Mouse (Mus musculus) embryonic fibroblast, embryonic 13.5 days (primary cell): Measurements from ENCODE around the gene Selenoo. TPM values are rescaled to one million over a fixed set of nuclear protein-coding genes. Genes with fewer than 3 reads are reported as not detected.

Source experiments
- H3K27ac ChIP-seq: 2 replicates; pipeline ENCODE4 v1.5.1; 2012; ENCODE audit warnings: low read length, control low read depth, inconsistent platforms; ENCODE audit not compliant: insufficient read depth
- H3K4me1 ChIP-seq: 2 replicates; pipeline ENCODE4 v1.6.1; 2011; ENCODE audit warnings: low read length; ENCODE audit not compliant: control insufficient read depth, insufficient read depth
- H3K4me3 ChIP-seq: 2 replicates; pipeline ENCODE4 v1.5.1; 2011; ENCODE audit warnings: mild to moderate bottlenecking, control low read depth, low read length; ENCODE audit not compliant: insufficient read depth
- CTCF ChIP-seq: IDR thresholded peaks from 2 replicates; pipeline ENCODE4 v1.5.1; 2011; ENCODE audit warnings: mild to moderate bottlenecking, control low read depth, low read length, moderate library complexity, borderline replicate concordance; ENCODE audit not compliant: insufficient read depth
- POLR2A ChIP-seq: IDR thresholded peaks from 2 replicates; pipeline ENCODE4 v1.6.1; 2011; ENCODE audit warnings: low read depth, mild to moderate bottlenecking, control low read depth, low read length, moderate library complexity
- polyA plus RNA-seq: library from polyadenylated mRNA; stranded (reverse); fragments of >200 nt; gene quantifications from 2 replicates; pipeline ENCODE4 v1.2.4, GENCODE M21; 2011; ENCODE audit warnings: low read depth; ENCODE audit not compliant: missing spikeins, insufficient read length

Gene Selenoo
- 14.5 and 17.6 TPM in 2 replicates for polyA plus RNA-seq

GRCm38 (mm10) chr15:89088607-89089247 lies at the start of gene Selenoo:
Gene Selenoo, plus strand, starts transcription at chr15:89089084.
- no peaks in the 10 kb centered on the region for H3K4me1 ChIP-seq
- H3K27ac ChIP-seq, result peak within 1 kb of the TSS; percentile 68
- peak within 1 kb of the TSS; percentile 60 for H3K4me3 ChIP-seq
- TF ChIP-seq CTCF (no peak), POLR2A (peak; percentile 87)

GRCm38 (mm10) chr15:89044381-89044780 lies 44.5 kb upstream of the Selenoo start:
- H3K27ac ChIP-seq, result no peak overlapping the region
- TF ChIP-seq CTCF, result no peak
- TF ChIP-seq POLR2A, result no peak

GRCm38 (mm10) chr15:89046356-89046755 lies 42.5 kb upstream of the Selenoo start:
- Histone ChIP-seq H3K27ac (no peak overlapping the region), H3K4me1 (no peaks in the 10 kb centered on the region), H3K4me3 (no peak overlapping the region)
- no peak for TF ChIP-seq CTCF
- TF ChIP-seq POLR2A, result no peak

More at GRCm38 (mm10) chr15:89044381-89044780, 44.5 kb upstream of the Selenoo start:
- H3K4me1 ChIP-seq, result no peaks in the 10 kb centered on the region
- no peak overlapping the region for H3K4me3 ChIP-seq

DNA sequence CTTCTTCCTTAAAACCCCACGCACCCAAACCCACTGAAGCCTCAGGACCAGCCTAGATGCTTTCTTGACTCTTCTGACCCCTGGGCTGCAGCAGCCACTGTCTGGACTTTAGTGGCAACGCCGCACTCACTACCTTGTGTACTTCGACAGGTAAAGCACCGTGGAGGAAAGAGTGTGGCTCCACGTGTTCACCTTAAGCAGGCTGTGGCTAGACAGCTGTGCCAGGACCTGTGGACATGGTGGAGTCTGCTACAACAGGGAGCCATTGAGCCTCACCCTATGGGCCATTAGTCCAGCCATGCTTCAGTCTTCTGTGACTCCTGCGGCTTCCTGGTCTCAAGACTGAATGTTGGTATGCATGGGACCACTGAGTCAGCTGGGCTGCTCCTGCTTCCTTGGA lies 34.2 kb upstream of the Selenoo start:
- Histone ChIP-seq H3K4me1 (no peaks in the 10 kb centered on the region), H3K27ac (no peak overlapping the region), H3K4me3 (no peak overlapping the region)
- no peak for TF ChIP-seq CTCF

- H3K4me1 ChIP-seq, result no peaks in the 10 kb centered on the region
- H3K27ac ChIP-seq, result no peak overlapping the region
- no peak overlapping the region for H3K4me3 ChIP-seq
- no peak for TF ChIP-seq CTCF
- TF ChIP-seq POLR2A, result no peak
These were observed 30.1 kb upstream of the Selenoo start for GRCm38 (mm10) chr15:89058736-89059135.

DNA sequence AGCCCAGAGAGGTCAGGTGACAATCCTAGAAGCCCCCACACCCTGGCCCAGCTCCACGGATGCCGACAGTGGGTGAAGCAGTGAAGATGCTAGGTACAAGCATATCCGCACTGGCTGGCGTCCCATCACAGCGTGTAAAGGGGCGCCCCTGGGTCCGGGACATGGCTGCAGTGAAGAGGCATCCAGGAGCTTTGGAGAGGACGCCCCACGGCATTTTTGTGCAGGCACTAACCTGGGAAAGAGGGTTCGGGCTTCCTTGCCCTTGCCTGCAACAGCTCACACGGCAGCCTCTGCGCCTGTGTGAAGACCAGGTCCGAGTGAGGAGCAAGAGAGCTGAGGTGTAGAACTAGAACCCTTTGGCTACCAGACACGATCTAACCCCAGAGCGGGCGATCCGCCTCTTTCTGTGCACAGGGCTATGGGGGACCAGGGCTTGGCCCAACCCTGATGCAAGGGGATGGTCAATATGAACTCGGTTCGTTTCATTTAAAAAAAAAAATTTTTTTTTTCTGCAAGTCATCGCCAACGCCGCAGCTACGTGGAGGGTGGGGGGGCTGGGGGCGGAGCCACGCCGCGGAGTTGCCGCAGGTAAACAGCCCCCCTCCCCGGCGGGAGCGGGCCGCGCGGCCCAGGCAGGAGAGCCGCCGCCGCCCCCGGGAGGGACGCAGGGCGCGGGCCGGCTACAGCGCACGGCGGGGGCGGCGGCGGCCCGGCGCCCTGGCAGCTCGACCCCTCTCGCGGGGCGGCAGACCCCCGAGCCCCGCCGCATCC lies 29.5 kb upstream of the Selenoo start, which contains the start of gene Panx2:
Gene Panx2 (plus strand): TSS at position 574 of the 771 bp plus-strand sequence.
- Histone ChIP-seq H3K4me1 (no peaks in the 10 kb centered on the region), H3K4me3 (peak within 1 kb of the TSS; percentile 8), H3K27ac (no peak within 1 kb of the TSS)
- TF ChIP-seq POLR2A (no peak), CTCF (no peak)

GRCm38 (mm10) chr15:89060032-89060681 lies 28.7 kb upstream of the Selenoo start:
- Histone ChIP-seq H3K4me3 (peak overlapping the region; percentile 0; the same call in 1 of the 2 replicates), H3K4me1 (no peaks in the 10 kb centered on the region), H3K27ac (no peak overlapping the region)
- TF ChIP-seq CTCF, result no peak

DNA sequence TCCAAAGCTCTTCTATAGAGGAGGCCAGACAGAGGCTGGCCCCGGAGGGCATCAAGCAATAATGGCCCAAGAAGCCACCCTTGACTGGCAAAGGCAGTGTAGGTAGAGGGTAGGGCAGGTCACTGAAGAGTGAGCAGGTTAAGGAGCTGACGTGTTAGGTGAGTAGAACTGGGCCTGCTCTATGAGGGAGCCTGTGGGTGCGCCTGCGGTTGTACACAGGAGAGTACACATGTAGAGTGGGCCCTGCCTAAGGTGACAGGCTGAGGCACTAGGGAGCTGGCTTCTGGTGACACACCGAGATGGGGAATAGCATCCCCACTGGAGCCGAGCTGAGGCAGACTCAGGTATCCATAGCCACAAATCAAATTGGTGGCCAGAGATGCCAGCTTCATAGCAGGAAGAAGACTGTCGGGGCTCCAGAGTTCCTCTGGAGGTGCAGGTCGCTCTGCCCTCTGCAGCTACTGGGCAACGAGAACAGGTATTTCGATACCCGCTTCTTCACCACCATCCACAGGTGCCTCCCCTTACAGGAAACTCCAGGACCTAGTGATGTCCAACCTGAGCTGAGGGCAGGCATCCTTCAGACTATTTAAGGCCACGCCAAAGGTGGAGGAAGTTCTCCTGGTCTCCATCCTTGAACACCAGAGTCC lies 27.9 kb upstream of the Selenoo start:
- H3K27ac ChIP-seq, result no peak overlapping the region
- TF ChIP-seq POLR2A (no peak), CTCF (no peak)
- no peak overlapping the region for H3K4me3 ChIP-seq
- H3K4me1 ChIP-seq, result no peaks in the 10 kb centered on the region

GRCm38 (mm10) chr15:89061761-89062517 lies 26.9 kb upstream of the Selenoo start:
- H3K27ac ChIP-seq, result no peak overlapping the region
- no peaks in the 10 kb centered on the region for H3K4me1 ChIP-seq
- TF ChIP-seq CTCF (no peak), POLR2A (no peak)
- H3K4me3 ChIP-seq, result no peak overlapping the region
